17 mouse cellular contexts compared by ENCODE assay signal in the genomic region with DNA sequence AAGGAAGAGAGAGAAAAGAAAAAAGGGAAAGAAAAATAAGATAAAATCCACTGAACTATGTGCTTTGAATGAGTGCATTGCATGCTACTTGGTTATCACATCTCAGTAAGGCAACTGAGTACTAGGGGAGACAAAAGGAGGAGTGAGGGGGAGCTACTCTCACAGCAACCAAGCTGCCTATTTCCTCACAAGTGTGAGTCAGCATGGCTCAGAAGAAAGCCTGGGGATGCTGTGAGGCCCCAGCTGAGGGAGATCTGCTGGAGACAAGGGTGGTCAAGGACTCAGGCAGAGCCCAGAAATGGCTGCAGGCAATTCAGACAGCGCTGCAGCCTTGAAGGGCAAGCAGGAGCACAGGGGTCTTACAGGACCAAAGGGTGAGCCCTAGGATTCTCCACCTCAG. TPM values are rescaled to one million over a fixed set of nuclear protein-coding genes. Genes with fewer than 3 reads are reported as not detected.
A peak's percentile ranks its signal among the peaks of the same experiment; 100 is the strongest.
DNase-seq lines count a peak whose midpoint lies in the region.
"Had no signal": no experiment of that assay in that cellular context is flagged by ENCODE, and none has a peak within 500 bp of the region (broad histone marks: within the 10 kb centered on the region; RNA-seq: fewer than 3 reads in every experiment).

No protein-coding gene starts in this region.

- peak; percentile 20 to 40 for DNase-seq in layer of hippocampus, adult 18-20 months (ENCODE audit: low spot score in 2 of 2)
- no peak for DNase-seq in layer of hippocampus, adult 11-12 months (ENCODE audit: low spot score)
- DNase-seq in right cerebral cortex, adult 2 months (ENCODE audit: low spot score in 2 of 2), result peak; percentile 46 to 52
- no peak for DNase-seq in right cerebral cortex, postnatal 4 days
- DNase-seq in left cerebral cortex, postnatal 25 days (ENCODE audit: low spot score in 2 of 2), result peak; percentile 31 to 83
- DNase-seq in heart, adult 11 months, result no peak
- DNase-seq in lung, adult 18-20 months, result no peak
- no peak for DNase-seq in B cell, adult 2 months
- DNase-seq: adrenal gland, adult 2 months; cerebellum, postnatal 14 days; embryo, embryonic 11 days; kidney, postnatal 36 days; lung, adult 2 months; thymus, postnatal 14 days had no signal

- intact Hi-C loops in left cerebral cortex, postnatal 25 days (cut with DNase I), result no loop called here

RNA-seq across cellular contexts. Expression of a gene that starts 15.1 kb away (rescaled TPM):
- total RNA-seq in layer of hippocampus, adult 18-20 months (2021), result 1 to 10 TPM; 1.2 to 1.4 TPM
- total RNA-seq in left cerebral cortex, postnatal 25 days (2021), result under 1 TPM; 0.21 to 0.32 TPM
- total RNA-seq: granulocyte monocyte progenitor cell, adult 5-6 weeks had no signal

RNA-seq across cellular contexts. Expression of a gene that starts 39.5 kb away (rescaled TPM):
- not detected for total RNA-seq in layer of hippocampus, adult 18-20 months (2021)
- total RNA-seq in left cerebral cortex, postnatal 25 days (2021), result not detected
- total RNA-seq: gastrocnemius, adult 8-10 months; granulocyte monocyte progenitor cell, adult 5-6 weeks; heart, postnatal 25 days had no signal

Comparison
In these comparisons a context has a peak if more than half of its experiments do, and no peak if none do; other contexts are left out.
1. DNase-seq: peak in layer of hippocampus, adult 18-20 months (2 of 2), right cerebral cortex, adult 2 months (2 of 2) and left cerebral cortex, postnatal 25 days (2 of 2); none in layer of hippocampus, adult 11-12 months (single experiment), right cerebral cortex, postnatal 4 days (single experiment), heart, adult 11 months (single experiment), lung, adult 18-20 months (0 of 2) and B cell, adult 2 months (0 of 2).